Mouse (Mus musculus): ENCODE data around the gene Gm12355.

DNA sequence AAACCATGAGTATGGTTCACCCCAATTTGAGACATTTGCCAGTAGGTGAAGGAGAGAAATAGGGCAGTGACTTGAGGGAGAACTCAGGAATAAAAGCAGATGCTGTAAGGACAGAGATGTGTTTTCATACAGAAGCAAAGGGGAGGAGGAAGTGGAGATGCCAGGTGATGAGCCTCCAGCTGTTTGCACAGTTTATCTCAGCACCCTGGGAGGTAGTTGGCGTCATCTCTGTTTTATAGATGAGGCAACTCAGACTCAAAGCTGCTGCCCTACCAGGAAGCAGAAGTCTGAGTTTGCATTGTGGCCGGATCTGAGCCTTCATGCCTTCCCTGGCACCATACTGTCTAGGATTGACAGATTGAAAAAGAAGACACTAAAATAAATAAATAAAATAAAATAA, 43.5 kb upstream of the Gm12355 start:
- no peak for TF ChIP-seq CTCF (IDR thresholded peaks at IDR 0.05)
- TF ChIP-seq EP300 (IDR thresholded peaks at IDR 0.05) = no peak
